Mouse (Mus musculus): ENCODE data around the gene Npas1. TPM values are rescaled to one million over a fixed set of nuclear protein-coding genes. Genes with fewer than 3 reads are reported as not detected.
A peak's percentile ranks its signal among the peaks of the same experiment; 100 is the strongest.

Gene Npas1
- total and polyA plus RNA-seq, 2 experiments from 2014 or later: 9.4 to 9.5 TPM

DNA sequence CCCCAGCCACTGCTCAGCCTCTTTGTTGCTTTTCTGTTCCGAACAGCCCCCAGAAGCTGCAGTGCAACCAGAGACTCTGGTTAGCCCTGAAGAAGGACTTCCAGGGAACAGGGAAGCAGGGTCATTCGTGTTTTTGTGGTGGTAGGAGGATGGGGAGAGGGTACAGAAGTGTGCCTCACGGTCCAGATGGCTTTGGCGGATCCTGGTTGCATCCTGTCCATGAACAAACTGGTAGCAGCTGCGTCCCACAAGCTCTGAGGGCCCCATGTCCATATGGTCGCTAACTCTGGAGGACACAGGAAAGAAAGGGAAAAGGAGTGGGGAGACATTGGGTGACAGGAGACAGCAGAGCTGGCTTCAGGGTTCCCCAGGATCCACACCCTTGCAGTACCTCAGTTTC is 16.4 kb downstream of the Npas1 start:
- Histone ChIP-seq H3K9me3 (ENCODE audit: low read length) (no peaks in the 10 kb centered on the region), H3K27ac (ENCODE audit: low read depth, low read length) (no peak overlapping the region), H3K4me2 (ENCODE audit: low read depth, low read length, poor library complexity, severe bottlenecking) (no peak overlapping the region), H3K27me3 (ENCODE audit: insufficient read depth, low read length) (peaks cover 3% of the 10 kb centered on the region; the same call in 1 of the 2 replicates), H3K4me1 (ENCODE audit: insufficient read depth, low read length) (no peaks in the 10 kb centered on the region), H3K36me3 (ENCODE audit: insufficient read depth, low read length) (no peaks in the 10 kb centered on the region), H3K4me3 (ENCODE audit: low read depth, low read length) (no peak overlapping the region), H3K9ac (replicated peaks; ENCODE audit: low read length, poor library complexity, severe bottlenecking) (no peak overlapping the region)
- no peak for ATAC-seq (ENCODE audit: low FRiP score)
- 68% methylated on average over 6 of the region's 6 CpGs for WGBS
- DNase-seq (ENCODE audit: low spot score): no peak
- TF ChIP-seq CTCF (IDR thresholded peaks at IDR 0.05): no peak

DNA sequence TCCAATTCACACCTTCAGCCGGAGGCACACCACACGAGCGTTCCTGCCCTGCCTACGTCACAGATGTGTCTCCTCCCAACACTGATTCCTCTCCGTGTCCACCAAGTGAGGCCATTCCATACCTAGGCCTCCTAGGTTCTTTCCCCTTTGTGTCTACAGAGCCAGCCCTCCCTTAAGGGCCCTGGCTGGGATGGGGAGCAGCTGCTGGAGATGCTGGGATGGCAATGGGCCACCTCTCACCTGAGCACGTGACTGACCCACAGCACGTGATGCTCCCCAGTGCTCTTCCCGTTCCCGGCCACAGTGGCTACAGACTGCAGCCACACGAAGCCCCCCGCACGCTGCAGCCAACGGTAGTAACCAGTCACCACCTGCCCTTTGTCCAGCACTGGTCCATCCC is 17.0 kb downstream of the Npas1 start:
- peaks cover 3% of the 10 kb centered on the region; the same call in 1 of the 2 replicates for H3K27me3 ChIP-seq (ENCODE audit: insufficient read depth, low read length)
- H3K4me3 ChIP-seq (ENCODE audit: low read depth, low read length): no peak overlapping the region
- no peak overlapping the region for H3K27ac ChIP-seq (ENCODE audit: low read depth, low read length)
- no peak for TF ChIP-seq CTCF (IDR thresholded peaks at IDR 0.05)
- DNase-seq (ENCODE audit: low spot score): no peak
- no peak for ATAC-seq (ENCODE audit: low FRiP score)
- no peaks in the 10 kb centered on the region for H3K4me1 ChIP-seq (ENCODE audit: insufficient read depth, low read length)
- no peak overlapping the region for H3K4me2 ChIP-seq (ENCODE audit: low read depth, low read length, poor library complexity, severe bottlenecking)
- WGBS: 69% methylated on average over 13 of the region's 13 CpGs
- no peak overlapping the region for H3K9ac ChIP-seq (replicated peaks; ENCODE audit: low read length, poor library complexity, severe bottlenecking)
- H3K9me3 ChIP-seq (ENCODE audit: low read length): no peaks in the 10 kb centered on the region
- H3K36me3 ChIP-seq (ENCODE audit: insufficient read depth, low read length): peaks cover 3% of the 10 kb centered on the region; the same call in 1 of the 2 replicates

DNA sequence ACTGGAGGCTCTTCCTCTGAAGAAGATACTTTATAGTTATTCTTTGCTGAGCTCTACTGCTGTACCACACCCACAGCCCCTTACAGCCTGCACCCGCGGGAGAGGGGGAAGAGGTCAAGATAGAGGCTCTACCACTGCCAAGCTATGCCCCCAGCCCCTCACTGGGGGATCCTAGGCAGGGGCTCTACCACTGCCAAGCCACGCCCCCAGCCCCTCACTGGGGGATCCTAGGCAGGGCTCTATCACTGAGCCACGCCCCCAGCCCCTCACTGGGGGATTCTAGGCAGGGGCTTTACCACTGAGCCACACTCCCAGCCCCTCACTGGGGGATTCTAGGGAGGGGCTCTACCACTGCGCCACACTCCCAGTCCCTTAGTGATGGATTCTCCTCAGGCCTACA is 21.2 kb downstream of the Npas1 start:
- H3K4me1 ChIP-seq (ENCODE audit: insufficient read depth, low read length): peaks cover 5% of the 10 kb centered on the region; the same call in 1 of the 2 replicates
- H3K9me3 ChIP-seq (ENCODE audit: low read length): no peaks in the 10 kb centered on the region
- 87% methylated on average over 5 of the region's 5 CpGs for WGBS
- TF ChIP-seq CTCF (IDR thresholded peaks at IDR 0.05): no peak
- peaks cover 3% of the 10 kb centered on the region; the same call in 1 of the 2 replicates for H3K36me3 ChIP-seq (ENCODE audit: insufficient read depth, low read length)
- H3K4me3 ChIP-seq (ENCODE audit: low read depth, low read length): no peak overlapping the region
- H3K27ac ChIP-seq (ENCODE audit: low read depth, low read length): no peak overlapping the region
- H3K27me3 ChIP-seq (ENCODE audit: insufficient read depth, low read length): peaks cover 3% of the 10 kb centered on the region; the same call in 1 of the 2 replicates
- no peak overlapping the region for H3K4me2 ChIP-seq (ENCODE audit: low read depth, low read length, poor library complexity, severe bottlenecking)
- no peak for DNase-seq (ENCODE audit: low spot score)
- no peak for ATAC-seq (ENCODE audit: low FRiP score)
- no peak overlapping the region for H3K9ac ChIP-seq (replicated peaks; ENCODE audit: low read length, poor library complexity, severe bottlenecking)

DNA sequence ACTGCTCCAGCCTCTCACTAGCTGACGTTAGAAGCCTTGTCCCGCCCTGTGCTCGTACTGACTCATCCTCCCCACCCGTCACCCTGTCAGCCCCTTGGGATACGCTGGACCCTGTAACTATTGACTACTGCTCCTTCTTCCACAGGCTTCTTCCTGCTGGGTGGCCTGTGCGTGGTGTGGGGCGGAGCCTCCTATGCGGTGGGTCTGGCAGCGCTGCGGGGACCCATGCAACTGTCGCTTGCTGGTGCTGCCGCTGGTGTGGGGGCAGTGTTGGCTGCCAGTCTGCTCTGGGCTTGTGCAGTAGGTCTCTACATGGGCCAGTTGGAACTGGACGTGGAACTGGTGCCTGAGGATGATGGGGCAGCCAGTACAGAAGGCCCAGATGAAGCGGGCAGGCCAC is 22.5 kb downstream of the Npas1 start:
- Histone ChIP-seq H3K36me3 (ENCODE audit: insufficient read depth, low read length) (peaks cover 3% of the 10 kb centered on the region; the same call in 1 of the 2 replicates), H3K4me3 (ENCODE audit: low read depth, low read length) (no peak overlapping the region), H3K4me1 (ENCODE audit: insufficient read depth, low read length) (peaks cover 5% of the 10 kb centered on the region; the same call in 1 of the 2 replicates), H3K4me2 (ENCODE audit: low read depth, low read length, poor library complexity, severe bottlenecking) (no peak overlapping the region), H3K27ac (ENCODE audit: low read depth, low read length) (no peak overlapping the region), H3K27me3 (ENCODE audit: insufficient read depth, low read length) (no peaks in the 10 kb centered on the region), H3K9me3 (ENCODE audit: low read length) (no peaks in the 10 kb centered on the region), H3K9ac (replicated peaks; ENCODE audit: low read length, poor library complexity, severe bottlenecking) (no peak overlapping the region)
- no peak for DNase-seq (ENCODE audit: low spot score)
- no peak for TF ChIP-seq CTCF (IDR thresholded peaks at IDR 0.05)
- WGBS: 97% methylated on average over 14 of the region's 14 CpGs
- ATAC-seq (ENCODE audit: low FRiP score): no peak

DNA sequence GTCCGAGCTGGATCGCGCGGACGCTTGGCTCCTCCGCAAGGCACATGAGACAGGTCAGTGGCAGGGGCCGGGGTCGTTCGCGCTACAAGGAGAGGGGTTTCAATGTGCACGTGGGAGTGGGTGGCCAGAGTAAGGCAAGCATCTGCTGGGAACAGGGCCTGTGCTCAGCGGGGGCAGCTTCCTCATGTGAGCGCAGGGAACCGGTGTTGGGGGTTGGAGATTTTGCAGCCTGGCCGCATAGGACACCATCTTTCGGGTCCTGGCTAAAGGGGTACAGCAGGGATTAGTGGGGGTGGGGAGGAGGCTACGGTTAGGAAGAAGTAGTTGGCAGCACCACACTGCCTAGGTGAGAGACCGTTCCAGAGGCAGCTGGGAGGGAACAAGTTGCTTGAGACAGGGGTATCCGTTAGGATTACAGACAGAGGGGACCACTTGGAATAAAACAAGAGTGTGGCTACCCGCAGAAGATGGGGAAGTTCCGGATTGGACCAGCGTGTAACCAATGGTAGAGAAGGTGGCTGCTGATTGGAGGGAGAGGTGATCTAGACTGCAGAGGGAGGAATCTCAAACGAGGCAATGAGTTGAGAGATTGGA is 24.3 kb downstream of the Npas1 start:
- H3K27me3 ChIP-seq (ENCODE audit: insufficient read depth, low read length): no peaks in the 10 kb centered on the region
- TF ChIP-seq CTCF (IDR thresholded peaks at IDR 0.05): no peak
- WGBS: under 1% methylated on average over 23 of the region's 23 CpGs
- ATAC-seq (ENCODE audit: low FRiP score) (peak; percentile 74), DNase-seq (ENCODE audit: low spot score) (peak; percentile 85)
- H3K4me3 ChIP-seq (ENCODE audit: low read depth, low read length): peak overlapping the region; percentile 85
- H3K9me3 ChIP-seq (ENCODE audit: low read length): no peaks in the 10 kb centered on the region
- peak overlapping the region; percentile 82 for H3K9ac ChIP-seq (replicated peaks; ENCODE audit: low read length, poor library complexity, severe bottlenecking)
- H3K4me2 ChIP-seq (ENCODE audit: low read depth, low read length, poor library complexity, severe bottlenecking): peak overlapping the region; percentile 80
- peaks cover 3% of the 10 kb centered on the region; the same call in 1 of the 2 replicates for H3K36me3 ChIP-seq (ENCODE audit: insufficient read depth, low read length)
- H3K4me1 ChIP-seq (ENCODE audit: insufficient read depth, low read length): peaks cover 5% of the 10 kb centered on the region; the same call in 1 of the 2 replicates
- H3K27ac ChIP-seq (ENCODE audit: low read depth, low read length): peak overlapping the region; percentile 81

DNA sequence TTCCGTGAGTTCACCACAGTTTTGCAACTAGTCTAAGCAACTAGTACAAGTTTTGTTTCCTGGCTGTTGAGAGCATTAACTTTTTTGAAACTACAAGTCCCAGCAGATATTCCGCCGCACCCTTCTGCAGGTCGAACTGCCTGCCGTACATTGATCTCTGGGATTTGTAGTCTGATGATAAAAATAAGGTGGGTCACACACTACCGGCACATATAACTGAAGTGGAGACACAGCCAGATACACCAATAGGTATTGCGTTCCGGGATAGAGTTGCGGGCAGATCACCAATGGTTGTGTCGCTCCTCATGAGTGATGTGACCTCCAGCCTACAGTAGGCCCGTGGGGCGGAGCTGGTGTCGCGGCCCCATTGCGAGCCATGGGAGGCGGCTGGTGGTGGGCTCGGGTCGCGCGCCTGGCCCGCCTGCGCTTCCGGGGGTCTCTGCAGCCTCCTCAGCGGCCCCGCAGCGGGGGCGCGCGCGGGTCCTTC is 24.9 kb downstream of the Npas1 start, which contains the start of gene Tmem160:
Gene Tmem160 (plus strand): TSS at position 193 of the 487 bp plus-strand sequence.
- H3K36me3 ChIP-seq (ENCODE audit: insufficient read depth, low read length): peaks cover 3% of the 10 kb centered on the region; the same call in 1 of the 2 replicates
- H3K27me3 ChIP-seq (ENCODE audit: insufficient read depth, low read length): no peaks in the 10 kb centered on the region
- DNase-seq (ENCODE audit: low spot score): peak; percentile 97
- peak within 1 kb of the TSS; percentile 85 for H3K4me3 ChIP-seq (ENCODE audit: low read depth, low read length)
- WGBS: under 1% methylated on average over 30 of the region's 30 CpGs
- peaks cover 5% of the 10 kb centered on the region; the same call in 1 of the 2 replicates for H3K4me1 ChIP-seq (ENCODE audit: insufficient read depth, low read length)
- peak within 1 kb of the TSS; percentile 81 for H3K27ac ChIP-seq (ENCODE audit: low read depth, low read length)
- ATAC-seq (ENCODE audit: low FRiP score): peak; percentile 97
- H3K4me2 ChIP-seq (ENCODE audit: low read depth, low read length, poor library complexity, severe bottlenecking): peak within 1 kb of the TSS; percentile 80
- peak within 1 kb of the TSS; percentile 82 for H3K9ac ChIP-seq (replicated peaks; ENCODE audit: low read length, poor library complexity, severe bottlenecking)
- no peaks in the 10 kb centered on the region for H3K9me3 ChIP-seq (ENCODE audit: low read length)
- no peak for TF ChIP-seq CTCF (IDR thresholded peaks at IDR 0.05)

All from midbrain, postnatal 0 days (tissue).